Mouse (Mus musculus) bone marrow, adult 2 months (tissue): ENCODE measurements around the gene Fbxl19. TPM values are rescaled to one million over a fixed set of nuclear protein-coding genes. Genes with fewer than 3 reads are reported as not detected.
A peak's percentile ranks its signal among the peaks of the same experiment; 100 is the strongest.
"Not testable (repeated sequence)": the region's sequence is repeated elsewhere in the genome, so short reads cannot be mapped to it uniquely, and the experiment has no call there.

ENCODE experiments used
- H3K27ac ChIP-seq: fragments of 200-500 bp; 2 replicates; pipeline ENCODE4 v1.5.1; 2012; ENCODE audit warnings: low read depth, mild to moderate bottlenecking, control low read depth, inconsistent platforms, low read length; ENCODE audit not compliant: control insufficient read depth, poor library complexity, insufficient read depth
- H3K4me1 ChIP-seq: fragments of 200-500 bp; 2 replicates; pipeline ENCODE4 v1.6.1; 2011; ENCODE audit warnings: low read length; ENCODE audit not compliant: control insufficient read depth, insufficient read depth
- H3K4me3 ChIP-seq: fragments of 200-500 bp; replicated peaks from 2 replicates; pipeline ENCODE3; 2011; ENCODE audit warnings: mild to moderate bottlenecking, low read depth, low read length, control low read depth; ENCODE audit not compliant: control insufficient read depth
- CTCF ChIP-seq: fragments of 200-500 bp; IDR thresholded peaks from 2 replicates; pipeline ENCODE4 v1.5.1; 2011; ENCODE audit warnings: low read length, control low read depth; ENCODE audit not compliant: control insufficient read depth, insufficient read depth
- POLR2A ChIP-seq: fragments of 200-500 bp; IDR thresholded peaks from 2 replicates; pipeline ENCODE4 v1.6.1; 2011; ENCODE audit warnings: low read depth, mild to moderate bottlenecking, control low read depth, low read length, borderline replicate concordance; ENCODE audit not compliant: control insufficient read depth
- WGBS: fragments of 180-500 bp; shearing (Covaris S2); methylation state at CpG from one replicate; pipeline ENCODE4 v1.1.7; 2018; 5-methylcytosine and 5-hydroxymethylcytosine counted together
- polyA plus RNA-seq: library from polyadenylated mRNA; stranded (reverse); fragments of >200 nt; gene quantifications from 2 replicates; pipeline ENCODE4 v1.2.4, GENCODE M21; 2011; ENCODE audit warnings: low replicate concordance; ENCODE audit not compliant: missing spikeins, insufficient read depth, insufficient read length

Gene Fbxl19
- polyA plus RNA-seq, 1 experiment, result 23.0 TPM

DNA sequence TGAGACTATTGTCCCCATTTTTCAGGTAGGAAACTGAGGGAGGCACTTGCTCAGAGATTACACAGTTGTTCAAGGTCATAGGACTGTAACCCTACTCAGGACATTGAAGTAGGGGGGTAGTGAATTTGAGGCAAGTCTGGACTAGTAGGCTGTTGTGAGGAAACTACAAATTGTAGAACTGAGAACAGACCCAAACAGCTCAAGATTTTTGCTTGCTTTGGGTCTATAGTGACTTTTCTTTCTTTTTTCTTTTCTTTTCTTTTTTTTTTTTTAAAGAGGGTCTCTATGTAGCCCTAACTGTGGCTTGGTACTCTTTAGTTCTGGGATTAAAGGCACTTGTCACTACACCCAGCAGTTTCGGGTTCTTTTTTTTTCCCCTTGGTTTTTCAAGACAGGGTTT, 28.2 kb downstream of the Fbxl19 start:
- Histone ChIP-seq H3K27ac (no peak overlapping the region), H3K4me1 (no peaks in the 10 kb centered on the region), H3K4me3 (no peak overlapping the region)
- TF ChIP-seq CTCF (no peak), POLR2A (no peak)
- WGBS, result 84% methylated on average over 1 of the region's 1 CpGs

DNA sequence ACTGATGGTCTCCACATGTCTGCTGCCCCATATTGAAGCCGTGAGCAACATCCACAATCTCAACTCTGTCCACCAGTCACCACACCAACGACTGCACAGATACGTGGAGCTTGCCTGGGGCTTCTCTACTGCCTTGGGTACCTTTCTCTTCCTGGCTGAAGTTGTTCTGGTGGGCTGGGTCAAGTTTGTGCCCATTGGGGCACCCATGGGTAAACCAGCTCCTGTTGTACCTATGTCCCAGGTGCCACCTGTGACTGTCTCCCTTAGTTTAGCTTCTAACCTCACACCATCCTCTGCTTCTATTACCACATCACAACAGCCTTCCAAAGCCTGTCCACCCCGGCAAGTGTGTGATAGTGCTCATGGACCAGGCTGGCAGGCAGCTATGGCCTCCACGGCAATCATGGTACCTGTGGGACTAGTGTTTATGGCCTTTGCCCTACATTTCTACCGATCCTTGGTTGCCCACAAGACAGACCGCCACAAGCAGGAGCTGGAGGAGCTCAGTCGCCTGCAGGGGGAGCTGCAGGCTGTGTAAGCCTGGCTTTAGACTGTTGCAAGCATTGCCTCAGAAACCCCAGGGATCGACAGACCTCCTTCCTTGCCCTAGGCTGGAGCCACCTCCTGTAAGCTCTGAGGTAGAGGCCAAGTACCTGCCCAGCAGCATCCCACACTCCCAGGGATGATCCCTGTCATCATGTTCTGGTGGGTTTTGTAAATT, 29.5 kb downstream of the Fbxl19 start:
- H3K4me1 ChIP-seq, result no peaks in the 10 kb centered on the region
- no peak overlapping the region for H3K4me3 ChIP-seq
- no peak overlapping the region for H3K27ac ChIP-seq
- TF ChIP-seq POLR2A, result no peak
- TF ChIP-seq CTCF, result peak; percentile 90
- WGBS, result 34% methylated on average over 9 of the region's 9 CpGs

GRCm38 (mm10) chr7:127775837-127776236, 31.5 kb downstream of the Fbxl19 start:
- H3K4me1 ChIP-seq, H3K27ac ChIP-seq: not testable (repeated sequence)
- WGBS, result 62% methylated on average over 7 of the region's 7 CpGs
- peak overlapping the region; percentile 81 for H3K4me3 ChIP-seq

GRCm38 (mm10) chr7:127776426-127776825, 32.1 kb downstream of the Fbxl19 start, which contains the start of gene Setd1a:
TSS of gene Setd1a (plus strand) at chr7:127776670.
- TF ChIP-seq CTCF, result no peak
- TF ChIP-seq POLR2A, result no peak
- H3K4me1 ChIP-seq, result no peaks in the 10 kb centered on the region
- WGBS, result under 1% methylated on average over 23 of the region's 23 CpGs
- H3K27ac ChIP-seq, result peak within 1 kb of the TSS; percentile 90
- peak within 1 kb of the TSS; percentile 81 for H3K4me3 ChIP-seq

GRCm38 (mm10) chr7:127776878-127777473, 32.6 kb downstream of the Fbxl19 start:
- no peaks in the 10 kb centered on the region for H3K4me1 ChIP-seq
- TF ChIP-seq CTCF (no peak), POLR2A (no peak)
- H3K27ac ChIP-seq, result peak overlapping the region; percentile 90
- WGBS, result 1% methylated on average over 58 of the region's 70 CpGs
- peak overlapping the region; percentile 81 for H3K4me3 ChIP-seq

DNA sequence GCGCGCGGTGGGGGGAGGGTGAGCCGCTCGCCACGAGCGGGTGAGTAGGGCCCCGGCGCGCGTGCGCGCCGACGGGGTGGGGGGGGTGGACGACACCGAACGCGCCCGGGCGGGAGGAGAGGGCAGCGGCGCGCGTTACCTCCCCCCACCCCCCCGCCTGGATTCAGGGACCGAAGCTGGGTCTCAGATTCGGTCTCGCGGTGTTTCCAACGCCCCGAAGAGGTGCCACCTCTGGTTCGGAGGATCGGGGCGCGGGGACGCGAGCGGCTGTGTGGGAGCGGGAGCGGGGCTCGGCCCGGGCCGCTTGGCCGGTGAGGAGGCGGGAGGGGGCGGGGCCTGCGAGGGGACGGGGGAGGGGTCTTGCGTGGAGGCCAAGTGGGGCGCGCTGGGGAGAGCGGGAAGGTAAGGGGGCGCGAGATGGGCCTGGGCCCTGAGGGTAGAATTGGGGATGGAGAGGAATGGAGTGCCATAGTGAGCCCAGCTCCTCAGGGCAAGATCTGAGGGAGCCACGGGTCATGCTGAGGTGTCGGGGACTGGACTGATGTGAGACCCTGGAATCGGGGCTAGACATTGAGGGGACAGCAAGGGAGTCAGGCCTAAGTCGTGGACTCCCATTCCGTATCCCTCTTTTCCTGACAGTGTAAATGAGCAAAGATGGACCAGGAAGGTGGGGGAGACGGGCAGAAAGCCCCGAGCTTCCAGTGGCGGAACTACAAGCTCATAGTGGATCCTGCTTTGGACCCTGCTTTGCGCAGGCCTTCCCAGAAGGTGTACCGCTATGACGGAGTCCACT, 33.3 kb downstream of the Fbxl19 start:
- H3K4me3 ChIP-seq, result peak overlapping the region; percentile 81
- peak overlapping the region; percentile 90; the same call in 1 of the 2 replicates for H3K27ac ChIP-seq
- no peak for TF ChIP-seq POLR2A
- TF ChIP-seq CTCF, result no peak
- no peaks in the 10 kb centered on the region for H3K4me1 ChIP-seq
- 2% methylated on average over 58 of the region's 66 CpGs for WGBS

- no peak overlapping the region for H3K27ac ChIP-seq
- WGBS, result 78% methylated on average over 4 of the region's 4 CpGs
- no peak overlapping the region for H3K4me3 ChIP-seq
- H3K4me1 ChIP-seq, result no peaks in the 10 kb centered on the region
- no peak for TF ChIP-seq CTCF
- no peak for TF ChIP-seq POLR2A
Measured at GRCm38 (mm10) chr7:127778350-127778749, 34.0 kb downstream of the Fbxl19 start.

- H3K4me3 ChIP-seq, result no peak within 1 kb of the TSS
- H3K4me1 ChIP-seq, result no peaks in the 10 kb centered on the region
- no peak within 1 kb of the TSS for H3K27ac ChIP-seq
- TF ChIP-seq POLR2A, result no peak
- TF ChIP-seq CTCF, result no peak
- WGBS, result 93% methylated on average over 7 of the region's 7 CpGs
Measured at GRCm38 (mm10) chr7:127785308-127785707, 41.0 kb downstream of the Fbxl19 start, which contains the start of gene Gm49388. TSS of gene Gm49388 (plus strand) at chr7:127785608.
